Mouse (Mus musculus) heart, postnatal 25 days (tissue): Measurements from ENCODE around the gene Kansl1l. TPM values are rescaled to one million over a fixed set of nuclear protein-coding genes. Genes with fewer than 3 reads are reported as not detected.

Experiments
- DNase-seq: peaks from one replicate; pipeline ENCODE4 v3.0.0; 2022; ENCODE audit warnings: low spot score
- intact Hi-C: fragments of 180-260 bp; cut with DNase I; formaldehyde crosslinking; loops from one replicate; pipeline ENCODE4 v1.15.1; 2025
- total RNA-seq, 2 experiments: library from RNA; stranded (reverse); gene quantifications; 2 replicates each; pipeline ENCODE4 v1.2.3; 2021

Gene Kansl1l
- total RNA-seq: 10 to 100 TPM; 21.7 to 22.9 TPM

GRCm38 (mm10) chr1:66817453-66817839 lies at the start of gene Kansl1l:
TSS of gene Kansl1l (minus strand) at chr1:66817562.
- intact Hi-C loops: loop anchor here (5.0 kb wide), 1 partner anchor 115 kb away; the partner anchor contains the start of gene Rpe

DNA sequence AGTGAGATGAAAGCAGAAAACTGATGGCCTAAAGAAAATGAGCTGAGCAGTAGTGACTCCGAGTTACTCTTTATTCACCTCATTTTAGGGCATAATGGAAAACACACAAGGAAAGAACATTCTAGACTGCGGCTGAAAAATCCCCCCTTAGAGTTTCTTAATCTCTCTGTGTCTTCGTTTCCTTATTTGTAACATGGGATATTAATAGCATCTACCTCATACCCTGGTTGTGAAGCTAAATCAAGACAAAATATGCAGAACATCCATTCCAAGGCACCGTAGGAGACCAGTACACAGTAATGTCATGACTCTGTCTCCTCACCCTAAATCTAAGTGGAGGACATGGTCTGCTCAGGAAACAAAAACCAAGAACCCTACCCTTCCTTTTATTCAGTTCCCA lies 48.3 kb upstream of the Kansl1l start:
- intact Hi-C loops: no loop called here
- DNase-seq: no peak

More at GRCm38 (mm10) chr1:66817453-66817839, at the start of gene Kansl1l:
- DNase-seq: peak; percentile 87

GRCm38 (mm10) chr1:66863741-66864495 lies 46.6 kb upstream of the Kansl1l start:
- intact Hi-C loops: loop anchor here (2.0 kb wide), 2 partner anchors 25 to 45 kb away; no protein-coding TSS in a partner anchor
- DNase-seq: no peak

DNA sequence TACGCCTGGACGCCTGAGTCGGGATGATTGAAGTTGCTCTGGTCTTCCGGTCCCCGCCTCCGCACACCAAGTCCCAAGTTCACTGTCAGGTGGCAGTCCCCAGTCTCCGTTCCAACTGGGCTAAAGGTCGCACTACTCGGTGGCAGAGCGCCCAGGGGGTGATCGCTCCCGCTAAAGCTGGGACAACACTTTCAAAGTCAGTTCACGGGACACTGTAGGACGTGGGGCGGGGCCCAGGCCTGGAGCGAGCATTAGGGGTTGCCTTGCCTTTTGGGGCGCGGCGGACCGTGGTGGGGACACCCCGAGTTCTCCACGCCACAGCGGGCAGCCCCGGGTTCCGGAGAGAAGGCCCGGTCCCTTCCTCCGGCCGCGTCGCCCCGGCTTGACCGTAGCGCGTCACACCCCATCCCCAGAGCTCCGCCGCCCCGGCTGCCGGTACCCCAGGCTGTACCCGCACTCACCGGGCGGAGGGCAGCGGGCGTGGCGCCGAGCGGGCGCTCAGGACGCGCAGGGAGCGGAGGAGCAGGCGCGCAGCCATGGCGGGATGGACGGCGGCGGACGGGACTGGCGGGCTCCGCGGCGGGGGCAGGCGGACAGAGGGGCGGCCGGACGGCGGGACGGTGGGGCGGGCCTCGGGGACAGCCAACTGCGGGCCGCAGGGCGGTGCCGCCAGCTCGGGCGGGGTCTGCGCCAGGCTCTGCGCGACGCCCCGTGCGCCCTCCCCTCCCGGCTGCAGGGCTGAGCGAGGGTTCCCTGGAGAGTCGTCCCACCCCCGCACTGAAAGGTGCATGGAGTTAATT lies 45.5 kb upstream of the Kansl1l start, which contains the start of gene Acadl:
Gene Acadl (minus strand): TSS at position 566 of the 800 bp plus-strand sequence.
- intact Hi-C loops: loop anchor here (2.0 kb wide), 2 partner anchors 24 to 44 kb away; no protein-coding TSS in a partner anchor
- DNase-seq: peak; percentile 85

- intact Hi-C loops: loop anchor here (2.0 kb wide), 2 partner anchors 23 to 43 kb away; no protein-coding TSS in a partner anchor
- no peak for DNase-seq
Measured at GRCm38 (mm10) chr1:66861764-66862672, 44.7 kb upstream of the Kansl1l start.

DNA sequence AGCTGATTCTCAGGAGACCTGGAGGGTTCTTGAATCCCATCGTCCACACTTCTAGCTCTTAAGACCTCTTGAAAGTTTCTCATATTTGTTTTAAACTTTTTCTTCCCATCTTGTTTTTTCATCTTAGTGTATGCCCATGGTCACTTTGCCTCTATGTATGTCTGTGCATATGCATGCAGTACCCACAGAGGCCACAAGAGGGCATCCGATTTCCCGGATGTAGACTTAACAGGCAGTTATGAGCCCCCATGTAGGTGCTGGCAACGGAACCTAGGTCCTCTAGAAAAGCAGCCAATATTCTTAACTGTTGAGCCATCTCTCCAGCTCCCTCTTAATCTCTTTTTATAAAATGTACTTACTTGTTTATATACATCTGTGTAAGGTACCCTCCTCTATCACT lies 30.1 kb upstream of the Kansl1l start:
- intact Hi-C loops: loop anchor here (5.0 kb wide), 1 partner anchor 45 kb away; no protein-coding TSS in a partner anchor
- DNase-seq: no peak

- intact Hi-C loops: loop anchor here (5.0 kb wide), 1 partner anchor 46 kb away; no protein-coding TSS in a partner anchor
- DNase-seq: no peak
Measured at GRCm38 (mm10) chr1:66845690-66846318, 28.4 kb upstream of the Kansl1l start.

DNA sequence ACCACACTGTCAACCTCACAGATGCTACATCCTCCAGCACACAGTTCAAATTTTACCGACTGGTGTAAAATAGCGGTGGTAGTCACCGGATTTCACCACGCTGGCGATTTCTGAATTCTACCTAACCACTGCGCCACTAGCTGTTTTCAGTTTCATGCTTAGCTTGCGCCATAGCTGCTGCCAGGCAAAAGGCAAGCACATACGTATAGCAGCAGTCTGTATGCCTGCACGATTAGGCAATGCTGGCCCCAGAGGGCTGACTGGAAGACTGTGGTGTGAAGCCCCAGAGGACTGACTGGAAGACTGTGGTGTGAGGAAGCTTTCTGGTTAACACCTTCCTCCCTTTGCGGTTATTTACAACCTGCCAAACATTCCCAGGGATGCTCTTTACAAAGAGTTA lies 24.6 kb upstream of the Kansl1l start:
- intact Hi-C loops: no loop called here
- no peak for DNase-seq

- intact Hi-C loops: no loop called here
- DNase-seq: no peak
Measured at GRCm38 (mm10) chr1:66841510-66841909, 24.1 kb upstream of the Kansl1l start.

DNA sequence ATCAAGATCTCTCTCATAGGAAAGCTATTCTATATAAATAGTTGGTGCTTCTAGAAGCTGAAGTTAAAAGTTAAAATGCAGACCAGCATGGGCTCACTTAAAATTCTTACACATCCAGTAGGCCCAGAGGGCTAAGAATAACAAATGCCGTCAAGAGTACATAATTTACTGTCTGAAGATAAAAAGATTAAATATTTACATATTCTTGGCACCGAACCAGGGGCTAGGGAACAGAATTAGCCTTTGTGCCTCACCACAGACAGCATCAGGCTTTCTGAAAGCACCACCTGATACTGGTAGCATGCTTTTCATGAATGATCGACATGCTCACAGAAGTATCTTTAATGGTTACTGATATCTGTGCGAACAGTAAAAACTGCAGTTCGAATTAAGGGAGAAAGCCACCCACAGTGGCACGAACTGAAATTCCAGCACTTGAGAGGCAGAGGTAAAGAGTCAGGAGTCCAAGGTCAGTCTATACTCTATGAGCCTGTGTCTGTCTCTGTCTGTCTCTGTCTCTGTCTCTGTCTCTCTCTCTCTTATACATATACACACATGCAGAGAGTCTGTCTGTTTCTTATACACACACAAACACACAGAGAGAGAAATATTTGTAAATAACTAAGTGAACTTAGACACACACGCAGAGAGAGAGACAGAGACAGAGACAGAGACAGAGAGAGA lies 22.5 kb upstream of the Kansl1l start:
- intact Hi-C loops: loop anchor here (2.0 to 5.0 kb wide), 4 partner anchors 21 to 161 kb away; partner anchors contain the start of gene Acadl
- no peak for DNase-seq

- DNase-seq: no peak
- intact Hi-C loops: loop anchor here (2.0 to 5.0 kb wide), 4 partner anchors 20 to 160 kb away; partner anchors contain the start of gene Acadl
Measured at GRCm38 (mm10) chr1:66839135-66839534, 21.8 kb upstream of the Kansl1l start.

DNA sequence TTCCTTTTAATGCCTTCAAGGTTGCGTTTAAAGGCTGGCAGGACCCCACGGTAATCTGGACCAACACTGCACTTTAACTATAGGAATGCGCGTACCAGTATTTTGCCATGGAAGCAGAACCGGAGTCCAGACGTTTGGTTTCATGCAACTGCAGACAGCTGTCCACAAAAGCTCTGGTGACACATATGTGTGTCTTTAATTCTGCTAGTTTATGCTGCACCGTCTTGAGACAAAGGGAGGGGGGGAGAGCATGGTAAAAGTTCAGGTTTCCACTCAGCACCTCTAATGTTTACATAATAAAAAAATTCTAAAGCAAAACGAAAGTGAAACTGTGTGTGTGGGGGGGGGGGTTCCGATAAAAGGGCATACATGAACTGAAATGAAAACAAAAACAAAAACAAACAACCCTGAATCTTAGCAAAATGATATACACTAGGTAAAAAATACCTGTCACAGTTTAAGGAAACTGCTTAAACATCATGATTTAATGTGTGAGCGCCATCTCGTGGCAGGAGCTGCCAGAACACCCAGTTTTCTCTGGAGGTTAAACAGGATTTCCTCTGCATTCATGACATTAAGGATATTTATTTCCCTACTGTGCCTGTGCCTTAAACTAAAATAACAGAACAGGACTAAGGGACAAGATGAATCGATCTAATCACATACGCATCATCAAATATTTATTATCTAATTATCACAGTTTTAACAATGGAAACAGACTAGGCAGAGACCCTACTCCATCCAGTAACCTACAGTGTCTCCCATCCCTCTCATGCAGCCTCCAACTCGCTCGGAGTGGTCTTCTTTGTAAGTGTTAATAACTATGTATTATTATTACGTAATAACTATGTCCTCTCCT lies 21.1 kb upstream of the Kansl1l start:
- DNase-seq: no peak
- intact Hi-C loops: loop anchor here (2.0 to 5.0 kb wide), 4 partner anchors 20 to 160 kb away; partner anchors contain the start of gene Acadl

GRCm38 (mm10) chr1:66837207-66837606 lies 19.8 kb upstream of the Kansl1l start:
- intact Hi-C loops: loop anchor here (5.0 kb wide), 1 partner anchor 85 kb away; no protein-coding TSS in a partner anchor
- no peak for DNase-seq

- DNase-seq: no peak
- intact Hi-C loops: loop anchor here (5.0 kb wide), 1 partner anchor 95 kb away; no protein-coding TSS in a partner anchor
Measured at GRCm38 (mm10) chr1:66832636-66833165, 15.3 kb upstream of the Kansl1l start.

DNA sequence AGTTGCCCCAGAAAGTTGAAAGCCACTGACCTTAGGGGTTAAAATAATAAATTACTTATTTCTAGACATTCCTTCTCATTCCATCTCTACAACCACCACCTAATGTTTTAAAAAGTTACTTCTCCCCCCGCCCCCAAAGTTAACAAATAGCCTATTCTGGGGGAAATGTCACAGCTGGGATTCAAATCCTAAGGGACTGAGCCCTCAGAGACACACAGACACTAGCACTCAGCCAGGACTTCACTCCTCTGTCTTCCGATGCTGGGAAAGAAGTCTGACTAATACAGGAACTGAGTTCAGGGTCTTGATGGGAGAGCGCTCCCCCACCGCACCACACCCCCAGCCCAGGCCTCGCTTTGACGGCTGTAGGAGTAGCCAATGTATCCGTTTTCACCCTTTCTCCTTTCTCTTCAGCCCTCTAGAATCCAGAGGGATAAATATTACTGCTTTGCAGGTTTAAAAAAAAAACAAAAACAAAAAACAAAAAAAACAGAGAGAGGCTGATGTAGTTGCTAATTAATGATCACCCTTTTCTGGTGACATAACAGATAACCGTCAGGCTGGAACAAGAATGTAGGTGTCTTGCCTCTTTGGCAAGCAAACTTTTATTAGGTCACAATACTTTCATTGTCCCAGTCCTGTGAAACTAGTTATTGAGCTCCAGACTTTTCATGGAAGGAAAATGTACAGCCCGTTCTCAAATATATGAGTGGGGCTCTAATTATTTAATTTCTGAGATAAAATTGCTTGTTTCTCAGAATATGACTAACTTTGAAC lies 14.7 kb upstream of the Kansl1l start:
- intact Hi-C loops: loop anchor here (5.0 kb wide), 1 partner anchor 95 kb away; no protein-coding TSS in a partner anchor
- no peak for DNase-seq
